Mouse (Mus musculus) heart, embryonic 12.5 days (tissue): ENCODE results near the gene Dnajc4. TPM values are rescaled to one million over a fixed set of nuclear protein-coding genes. Genes with fewer than 3 reads are reported as not detected.

Experiments
- ATAC-seq: fragments of 200-750 bp; cut with Nextera tagmentation; 2 replicates; pipeline ENCODE4 v1.8.0; 2017; ENCODE audit warnings: moderate TSS enrichment, moderate library complexity; ENCODE audit not compliant: insufficient number of reproducible peaks, low FRiP score
- H3K27ac ChIP-seq: fragments of 300-500 bp; sonication (generic); 2 replicates; pipeline ENCODE4 v1.5.1; 2016; ENCODE audit warnings: mild to moderate bottlenecking, moderate library complexity; ENCODE audit not compliant: poor library complexity, severe bottlenecking
- H3K27me3 ChIP-seq: fragments of 300-500 bp; sonication (generic); replicated peaks from 2 replicates; pipeline ENCODE4 v1.6.1; 2016; ENCODE audit warnings: mild to moderate bottlenecking, moderate library complexity
- H3K36me3 ChIP-seq: fragments of 300-500 bp; sonication (generic); 2 replicates; pipeline ENCODE4 v1.6.1; 2016; ENCODE audit warnings: mild to moderate bottlenecking, moderate library complexity
- H3K4me1 ChIP-seq: fragments of 300-500 bp; sonication (generic); replicated peaks from 2 replicates; pipeline ENCODE4 v1.6.1; 2016; ENCODE audit warnings: mild to moderate bottlenecking
- H3K4me2 ChIP-seq: fragments of 300-500 bp; sonication (generic); 2 replicates; pipeline ENCODE4 v1.6.1; 2016; ENCODE audit warnings: mild to moderate bottlenecking, moderate library complexity
- H3K4me3 ChIP-seq: fragments of 300-500 bp; sonication (generic); 2 replicates; pipeline ENCODE4 v1.5.1; 2016; ENCODE audit warnings: mild to moderate bottlenecking
- H3K9ac ChIP-seq: fragments of 300-500 bp; sonication (generic); 2 replicates; pipeline ENCODE4 v1.6.1; 2016; ENCODE audit warnings: mild to moderate bottlenecking, moderate library complexity
- H3K9me3 ChIP-seq: fragments of 300-500 bp; sonication (generic); replicated peaks from 2 replicates; pipeline ENCODE4 v1.6.1; 2016; ENCODE audit warnings: mild to moderate bottlenecking, moderate library complexity
- WGBS: fragments of 180-500 bp; shearing (Covaris S2); methylation state at CpG from one replicate; pipeline ENCODE4 v1.1.7; 2016; 5-methylcytosine and 5-hydroxymethylcytosine counted together
- polyA plus RNA-seq: library from polyadenylated mRNA; unstranded; fragments of >200 nt; fragmentation: Nextera tagmentation; extraction: Ambion mirVana; gene quantifications from 2 replicates; pipeline ENCODE4 v1.2.1, GENCODE M21; 2016

Dnajc4 gene
- polyA plus RNA-seq = 32.7 and 33.9 TPM in 2 replicates

- 2% methylated on average over 37 of the region's 37 CpGs for WGBS
- Histone ChIP-seq H3K27me3 (no peaks in the 10 kb centered on the region), H3K4me1 (peaks cover 48% of the 10 kb centered on the region), H3K9me3 (no peaks in the 10 kb centered on the region), H3K4me3 (peak within 1 kb of the TSS; percentile 61), H3K9ac (peak within 1 kb of the TSS; percentile 81), H3K36me3 (no peaks in the 10 kb centered on the region), H3K27ac (peak within 1 kb of the TSS; percentile 82), H3K4me2 (peak within 1 kb of the TSS; percentile 93)
- peak; percentile 92 for ATAC-seq
Measured at GRCm38 (mm10) chr19:6992011-6992858, at the start of gene Dnajc4. Dnajc4 (minus strand) TSS chr19:6992572.

- peaks cover 37% of the 10 kb centered on the region for H3K4me1 ChIP-seq
- peak overlapping the region; percentile 75 for H3K4me2 ChIP-seq
- H3K9me3 ChIP-seq = no peaks in the 10 kb centered on the region
- H3K4me3 ChIP-seq = no peak overlapping the region
- H3K36me3 ChIP-seq = no peaks in the 10 kb centered on the region
- H3K27me3 ChIP-seq = no peaks in the 10 kb centered on the region
- peak overlapping the region; percentile 84; the same call in 1 of the 2 replicates for H3K9ac ChIP-seq
- no peak overlapping the region for H3K27ac ChIP-seq
- WGBS = 92% methylated on average over 2 of the region's 2 CpGs
- no peak for ATAC-seq
Measured at GRCm38 (mm10) chr19:7041171-7041570, 48.8 kb upstream of the Dnajc4 start.

DNA sequence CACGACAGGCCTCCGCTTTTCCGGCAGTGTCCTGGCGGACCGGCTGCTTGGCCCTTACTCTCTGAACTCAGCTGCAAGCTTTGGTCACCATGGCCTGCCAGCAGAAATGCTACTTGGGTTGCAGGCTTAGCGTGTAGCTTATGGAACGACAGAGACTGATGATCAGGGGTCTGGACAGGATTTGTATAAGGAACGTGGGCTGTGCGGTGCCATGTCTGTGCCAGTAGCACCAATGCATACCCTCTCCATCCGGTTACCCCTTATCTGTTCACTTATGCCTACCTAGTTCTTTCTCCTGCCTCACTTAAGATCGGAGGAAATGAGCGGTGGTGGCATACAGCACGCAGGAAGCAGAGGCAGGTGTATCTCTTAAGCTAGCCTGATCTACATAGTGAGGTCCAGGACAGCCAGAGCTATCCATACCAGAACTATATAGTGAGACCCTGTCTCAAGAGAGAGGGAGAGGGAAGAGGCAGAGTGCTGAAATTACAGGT, 48.3 kb upstream of the Dnajc4 start:
- ATAC-seq = peak; percentile 5; the same call in 1 of the 2 replicates
- Histone ChIP-seq H3K27ac (peak overlapping the region; percentile 90), H3K4me2 (peak overlapping the region; percentile 75), H3K9ac (peak overlapping the region; percentile 84), H3K36me3 (no peaks in the 10 kb centered on the region), H3K9me3 (no peaks in the 10 kb centered on the region), H3K4me3 (peak overlapping the region; percentile 93), H3K27me3 (no peaks in the 10 kb centered on the region), H3K4me1 (peaks cover 37% of the 10 kb centered on the region)
- WGBS = 21% methylated on average over 13 of the region's 13 CpGs

DNA sequence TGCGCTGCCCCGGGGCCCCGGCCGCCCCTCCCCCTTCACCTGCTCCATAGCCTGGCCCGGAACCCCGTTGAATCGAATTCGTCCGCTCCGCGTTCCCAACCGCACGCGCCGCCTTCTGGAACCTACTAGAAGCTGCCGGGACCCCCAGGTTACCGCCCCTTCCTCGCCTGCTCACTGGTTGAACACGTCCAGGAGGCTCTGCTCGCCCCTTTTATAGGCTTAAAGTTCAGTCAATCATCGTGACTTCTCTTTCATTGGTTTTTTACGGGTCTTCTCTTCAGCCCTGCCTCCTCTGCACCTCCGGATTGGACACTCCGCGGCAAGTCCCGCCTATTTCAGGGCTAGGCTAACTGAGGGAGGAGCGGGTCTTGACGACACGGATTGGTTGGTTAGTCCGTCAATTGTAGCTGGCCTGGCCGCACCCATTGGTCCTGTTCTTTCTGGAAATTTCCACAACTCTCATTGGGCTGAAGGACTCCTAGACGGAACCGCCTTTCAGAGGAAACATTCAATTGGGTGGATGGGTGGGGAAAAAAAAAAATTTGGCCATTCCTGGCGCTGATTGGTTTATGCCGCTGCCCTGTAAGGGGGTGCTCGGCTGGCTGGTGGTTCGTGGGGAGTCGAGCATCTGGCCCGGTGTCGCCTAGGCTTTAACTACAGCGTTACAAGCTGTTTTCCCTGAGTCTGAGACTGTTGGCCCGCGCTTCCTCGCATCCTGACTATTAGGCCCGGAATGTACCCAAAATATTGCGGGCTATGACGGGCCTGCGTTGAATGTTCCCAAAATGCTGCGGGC, 47.7 kb upstream of the Dnajc4 start, which contains the start of gene Stip1:
Gene Stip1 (minus strand): TSS at position 127 of the 796 bp plus-strand sequence.
- H3K9me3 ChIP-seq = no peaks in the 10 kb centered on the region
- peaks cover 6% of the 10 kb centered on the region for H3K36me3 ChIP-seq
- peaks cover 37% of the 10 kb centered on the region for H3K4me1 ChIP-seq
- H3K27me3 ChIP-seq = no peaks in the 10 kb centered on the region
- H3K4me3 ChIP-seq = peak within 1 kb of the TSS; percentile 93
- peak within 1 kb of the TSS; percentile 91 for H3K4me2 ChIP-seq
- WGBS = under 1% methylated on average over 49 of the region's 49 CpGs
- H3K27ac ChIP-seq = peak within 1 kb of the TSS; percentile 90
- peak; percentile 98 for ATAC-seq
- peak within 1 kb of the TSS; percentile 99 for H3K9ac ChIP-seq

DNA sequence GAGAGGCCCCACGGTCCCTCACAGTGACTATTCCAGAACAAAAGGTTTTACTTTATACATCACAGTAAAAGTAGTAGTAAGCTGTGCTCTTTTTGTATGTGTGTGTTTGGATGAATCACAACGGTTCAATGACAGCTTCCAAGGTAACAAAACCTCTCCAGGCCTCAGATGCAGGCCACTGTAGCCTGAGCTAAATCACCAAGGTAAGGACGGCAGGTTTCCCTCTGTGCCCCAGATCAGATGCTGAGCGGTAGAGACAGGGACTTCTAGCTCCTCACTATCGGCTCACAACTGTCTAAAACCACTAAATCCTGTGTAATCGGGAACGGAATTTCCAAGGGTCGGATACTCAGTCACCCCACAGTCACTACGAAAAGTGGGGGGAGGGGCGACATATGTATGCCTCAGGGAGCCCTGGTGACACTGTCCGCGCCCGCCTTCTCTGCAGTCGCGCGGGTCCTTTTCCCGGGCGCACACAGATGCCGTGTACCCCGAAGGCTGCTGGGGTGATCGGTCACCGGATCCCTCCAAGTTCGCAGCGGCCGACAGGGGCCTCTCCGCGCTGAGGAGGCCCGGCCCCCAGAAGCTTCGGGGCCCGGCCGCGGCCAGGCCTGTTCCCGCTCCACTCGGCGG, 46.8 kb upstream of the Dnajc4 start:
- Histone ChIP-seq H3K27me3 (no peaks in the 10 kb centered on the region), H3K27ac (peak overlapping the region; percentile 90), H3K36me3 (peaks cover 13% of the 10 kb centered on the region), H3K4me1 (peaks cover 31% of the 10 kb centered on the region), H3K9ac (peak overlapping the region; percentile 99), H3K9me3 (no peaks in the 10 kb centered on the region), H3K4me3 (peak overlapping the region; percentile 93), H3K4me2 (peak overlapping the region; percentile 91)
- ATAC-seq = peak; percentile 13
- 2% methylated on average over 35 of the region's 35 CpGs for WGBS

GRCm38 (mm10) chr19:7034006-7034405, 41.6 kb upstream of the Dnajc4 start:
- 92% methylated on average over 5 of the region's 5 CpGs for WGBS
- Histone ChIP-seq H3K4me1 (peaks cover 23% of the 10 kb centered on the region), H3K4me3 (no peak overlapping the region), H3K36me3 (peaks cover 63% of the 10 kb centered on the region), H3K4me2 (no peak overlapping the region), H3K27ac (no peak overlapping the region), H3K9ac (no peak overlapping the region), H3K27me3 (no peaks in the 10 kb centered on the region), H3K9me3 (no peaks in the 10 kb centered on the region)
- ATAC-seq = no peak

GRCm38 (mm10) chr19:7029531-7029930, 37.2 kb upstream of the Dnajc4 start:
- H3K4me2 ChIP-seq = no peak overlapping the region
- H3K9me3 ChIP-seq = no peaks in the 10 kb centered on the region
- 92% methylated on average over 5 of the region's 5 CpGs for WGBS
- no peaks in the 10 kb centered on the region for H3K4me1 ChIP-seq
- no peak overlapping the region for H3K9ac ChIP-seq
- ATAC-seq = no peak
- H3K27ac ChIP-seq = no peak overlapping the region
- H3K36me3 ChIP-seq = peaks cover 94% of the 10 kb centered on the region
- no peak overlapping the region for H3K4me3 ChIP-seq
- no peaks in the 10 kb centered on the region for H3K27me3 ChIP-seq

- H3K36me3 ChIP-seq = peaks cover 64% of the 10 kb centered on the region
- ATAC-seq = no peak
Measured at GRCm38 (mm10) chr19:7020224-7020641, 27.9 kb upstream of the Dnajc4 start.

GRCm38 (mm10) chr19:7019191-7019590, 26.8 kb upstream of the Dnajc4 start, which contains the start of gene Fermt3:
Fermt3 (minus strand) TSS chr19:7019469.
- Histone ChIP-seq H3K27ac (peak within 1 kb of the TSS; percentile 26), H3K9me3 (no peaks in the 10 kb centered on the region), H3K9ac (no peak within 1 kb of the TSS), H3K4me1 (peaks cover 23% of the 10 kb centered on the region), H3K4me2 (peak within 1 kb of the TSS; percentile 24), H3K27me3 (no peaks in the 10 kb centered on the region), H3K36me3 (peaks cover 54% of the 10 kb centered on the region), H3K4me3 (0 out of 2 replicates have a peak within 1 kb of the TSS, but pooled peaks have one; percentile 10)
- ATAC-seq = peak; percentile 72
- 58% methylated on average over 5 of the region's 5 CpGs for WGBS

More at GRCm38 (mm10) chr19:7020224-7020641, 27.9 kb upstream of the Dnajc4 start:
- Histone ChIP-seq H3K4me1 (peaks cover 23% of the 10 kb centered on the region), H3K27ac (no peak overlapping the region), H3K27me3 (no peaks in the 10 kb centered on the region), H3K9ac (no peak overlapping the region), H3K4me3 (no peak overlapping the region), H3K9me3 (no peaks in the 10 kb centered on the region), H3K4me2 (no peak overlapping the region)
- 40% methylated on average over 3 of the region's 3 CpGs for WGBS

DNA sequence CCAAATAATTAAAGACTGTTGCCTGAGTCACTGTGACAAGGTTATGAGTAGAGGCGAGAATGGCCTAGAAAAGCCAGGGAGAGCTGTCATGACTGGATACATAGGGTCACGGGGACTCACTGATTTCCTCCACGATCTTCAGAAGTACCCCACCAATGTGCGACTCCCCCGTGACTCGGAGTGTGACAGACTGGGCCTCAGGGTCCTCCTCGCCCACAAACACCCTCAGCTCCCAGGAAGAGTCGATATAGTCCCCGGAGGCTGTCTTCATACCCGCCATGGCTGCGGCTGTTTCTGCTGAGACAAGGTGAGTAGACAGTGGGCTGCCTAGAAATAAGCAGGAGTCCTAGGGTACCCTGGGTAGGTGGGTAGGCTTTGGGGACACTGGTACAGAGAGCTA, 26.2 kb upstream of the Dnajc4 start:
- 74% methylated on average over 11 of the region's 11 CpGs for WGBS
- Histone ChIP-seq H3K9me3 (no peaks in the 10 kb centered on the region), H3K4me1 (peaks cover 23% of the 10 kb centered on the region), H3K27ac (no peak overlapping the region; the same call in 1 of the 2 replicates), H3K9ac (no peak overlapping the region), H3K4me2 (peak overlapping the region; percentile 24), H3K4me3 (0 out of 2 replicates have a peak overlapping the region, but pooled peaks have one; percentile 10), H3K27me3 (no peaks in the 10 kb centered on the region), H3K36me3 (peaks cover 49% of the 10 kb centered on the region)
- ATAC-seq = no peak
